Mouse (Mus musculus) lung, postnatal 0 days (tissue): ENCODE data around the gene Cmtm2b.
"Not testable (repeated sequence)": the region's sequence is repeated elsewhere in the genome, so short reads cannot be mapped to it uniquely, and the experiment has no call there.

Experiments used
- CTCF ChIP-seq: IDR thresholded peaks from 2 replicates; pipeline ENCODE4 v1.5.1; 2016; ENCODE audit warnings: antibody characterized with exemption, mild to moderate bottlenecking
- EP300 ChIP-seq: IDR thresholded peaks from 2 replicates; pipeline ENCODE4 v1.6.1; 2016; ENCODE audit warnings: antibody characterized with exemption, mild to moderate bottlenecking, control low read depth

DNA sequence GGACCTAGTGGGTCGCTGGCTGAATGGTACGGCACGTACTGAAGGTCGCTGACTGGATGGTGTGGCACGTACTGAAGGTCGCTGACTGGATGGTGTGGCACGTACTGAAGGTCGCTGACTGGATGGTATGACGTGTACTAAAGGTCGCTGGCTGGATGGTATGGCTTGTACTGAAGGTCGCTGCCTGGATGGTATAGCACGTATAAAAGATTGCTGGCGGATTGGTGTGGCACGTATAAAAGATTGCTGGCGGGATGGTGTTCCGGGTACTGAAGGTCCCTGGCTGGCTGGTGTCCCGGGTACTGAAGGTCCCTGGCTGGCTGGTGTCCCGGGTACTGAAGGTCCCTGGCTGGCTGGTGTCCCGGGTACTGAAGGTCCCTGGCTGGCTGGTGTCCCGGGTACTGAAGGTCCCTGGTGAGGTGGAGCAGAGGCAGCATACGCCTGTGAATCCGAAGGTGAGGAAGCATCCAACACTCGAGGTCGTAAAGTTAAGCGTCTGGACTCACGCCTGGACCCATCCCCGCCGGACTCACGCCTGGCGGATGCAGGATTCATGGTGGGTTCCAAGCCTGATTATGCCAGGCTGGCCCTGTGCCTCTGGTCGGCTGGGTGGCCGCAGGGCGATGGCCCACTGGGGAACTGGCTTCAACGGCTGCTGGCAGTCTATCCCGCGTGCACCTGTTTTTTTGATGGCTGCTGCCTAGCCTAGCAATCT is 12.4 kb upstream of the Cmtm2b start, which contains the start of the genes Gm45711 and Cmtm1:
- TF ChIP-seq CTCF, EP300: not testable (repeated sequence)
